Mouse (Mus musculus) erythroblast, adult 5-6 weeks (primary cell): ENCODE measurements at regions not wholly inside any gene's neighbourhood (a gene's known extent, or its start where the extent isn't known, plus 50 kb on each side); places are given as distances from the start of the nearest gene placed in this dataset.
"Not testable (repeated sequence)": the region's sequence is repeated elsewhere in the genome, so short reads cannot be mapped to it uniquely, and the experiment has no call there.

ENCODE experiments used
- ATAC-seq: replicated peaks from 2 replicates; pipeline ENCODE4 v1.8.0; 2016; ENCODE audit warnings: moderate number of reproducible peaks, mild to moderate bottlenecking, moderate TSS enrichment, inconsistent platforms; ENCODE audit not compliant: poor library complexity, low FRiP score, severe bottlenecking

GRCm38 (mm10) chr14:46604156-46604885 is 156.0 kb upstream of the Cdkn3 start:
- no peak for ATAC-seq

- peak; percentile 62; the same call in 1 of the 2 replicates for ATAC-seq
Measured at GRCm38 (mm10) chr14:46596696-46597359, 163.5 kb upstream of the Cdkn3 start.

- no peak for ATAC-seq
Measured at GRCm38 (mm10) chr14:46594151-46594550, 166.2 kb upstream of the Cdkn3 start.

- no peak for ATAC-seq
Measured at GRCm38 (mm10) chr14:46591753-46592359, 168.5 kb upstream of the Cdkn3 start.

- ATAC-seq, result no peak
Measured at GRCm38 (mm10) chr14:46591211-46591610, 169.1 kb upstream of the Cdkn3 start.

GRCm38 (mm10) chr14:46586093-46586492 is 174.2 kb upstream of the Cdkn3 start:
- ATAC-seq, result no peak

DNA sequence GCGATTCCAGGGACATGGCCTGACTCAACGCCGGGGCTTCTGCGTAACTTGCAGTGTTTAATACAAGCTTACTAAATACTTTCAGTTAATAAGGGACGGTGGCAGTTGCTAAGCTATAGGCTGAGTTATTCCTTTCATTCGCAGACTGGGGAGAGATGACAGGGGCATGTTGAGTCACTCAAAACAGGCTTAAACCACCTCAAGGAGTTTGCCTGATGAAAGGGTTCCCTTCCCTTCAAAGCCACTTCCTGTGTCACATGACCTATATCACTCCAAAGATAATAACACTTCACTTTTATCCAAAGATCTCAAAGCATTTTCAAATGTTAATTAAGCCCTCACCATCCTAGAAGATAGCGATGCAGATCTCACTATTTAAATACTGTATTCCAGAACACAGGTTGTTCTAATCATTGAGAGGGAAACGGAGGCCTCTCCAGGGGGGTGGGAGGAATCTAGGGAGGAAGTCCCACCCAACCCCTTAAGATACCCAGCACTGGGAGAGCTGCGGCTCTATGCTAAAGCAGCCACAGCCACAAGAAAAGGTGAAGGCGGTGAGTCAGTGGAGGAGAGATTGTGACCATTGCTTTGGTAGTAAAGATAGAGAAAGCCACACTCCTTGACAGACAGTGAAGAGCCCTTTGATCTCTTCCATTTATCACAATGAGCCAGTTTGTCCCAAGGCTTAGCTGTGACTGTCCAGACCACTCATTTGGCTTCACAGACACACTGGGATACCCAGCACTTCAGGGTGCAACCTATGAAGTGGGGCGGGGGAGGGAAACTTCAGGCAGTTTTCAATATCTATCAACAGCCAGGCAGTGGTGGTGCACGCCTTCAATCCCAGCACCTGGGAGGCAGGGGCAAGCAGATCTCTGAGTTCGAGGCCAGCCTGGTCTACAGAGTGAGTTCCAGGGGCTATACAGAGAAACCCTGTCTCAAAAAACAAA is 182.0 kb upstream of the Cdkn3 start:
- ATAC-seq, result no peak

DNA sequence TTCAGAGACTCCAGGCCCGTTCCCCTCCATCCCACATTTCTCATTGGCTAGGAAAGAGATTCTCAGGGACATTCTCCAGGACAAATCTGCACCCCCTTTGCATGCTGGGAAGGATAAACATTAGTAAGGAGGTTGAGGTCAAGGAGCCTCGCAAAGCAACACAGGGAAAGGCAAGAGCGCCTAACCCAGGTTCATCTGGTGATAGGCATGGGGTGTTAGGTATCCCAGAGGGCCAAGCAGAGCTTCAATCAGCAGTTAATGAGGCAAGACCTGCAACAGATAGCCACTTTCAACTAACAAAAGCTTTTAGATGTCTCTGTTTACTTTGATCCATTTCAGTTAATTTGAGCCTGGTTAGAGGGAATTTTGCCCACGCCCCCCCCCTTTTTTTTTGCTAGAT is 184.5 kb upstream of the Cdkn3 start:
- ATAC-seq, result no peak

DNA sequence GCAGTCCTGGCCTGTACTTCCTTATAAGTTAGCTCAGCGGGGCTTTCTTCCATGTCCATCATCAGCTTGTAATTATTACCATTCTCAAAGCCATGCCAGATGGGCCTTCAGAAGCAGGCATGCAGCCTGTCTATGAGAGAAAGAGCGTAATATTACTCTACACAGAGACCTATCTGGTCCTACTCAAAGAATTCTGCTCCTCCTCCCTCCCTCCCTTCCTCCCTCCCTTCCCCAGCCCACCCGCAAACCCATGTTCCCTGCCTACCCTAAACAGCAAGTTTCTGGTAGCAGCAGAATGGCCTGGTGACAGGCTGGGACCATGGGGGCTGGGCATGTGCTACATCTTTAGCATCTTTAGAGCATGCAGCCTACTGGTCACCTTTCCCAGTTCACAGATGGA is 184.9 kb upstream of the Cdkn3 start:
- no peak for ATAC-seq

DNA sequence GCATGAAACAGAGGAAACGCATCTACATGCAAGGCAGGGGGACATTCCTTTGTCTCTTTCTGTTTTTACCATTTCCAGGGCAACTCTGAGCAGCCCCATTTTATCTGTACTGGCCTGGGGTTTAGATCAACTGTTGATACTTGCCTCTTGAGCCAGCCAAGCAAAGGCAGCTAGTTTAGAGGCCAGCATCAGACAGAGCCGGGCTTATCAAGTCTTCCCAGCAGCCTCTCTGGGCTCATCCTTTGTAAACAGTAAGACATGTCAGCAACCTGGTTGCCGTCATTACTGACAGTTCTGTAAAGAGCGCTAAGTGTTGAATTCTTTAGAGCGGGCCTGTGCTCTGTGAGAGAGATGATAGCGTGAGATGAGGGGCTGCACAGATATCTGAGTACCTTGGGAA is 182.9 kb upstream of the Bmp4 start:
- ATAC-seq, result peak; percentile 64

DNA sequence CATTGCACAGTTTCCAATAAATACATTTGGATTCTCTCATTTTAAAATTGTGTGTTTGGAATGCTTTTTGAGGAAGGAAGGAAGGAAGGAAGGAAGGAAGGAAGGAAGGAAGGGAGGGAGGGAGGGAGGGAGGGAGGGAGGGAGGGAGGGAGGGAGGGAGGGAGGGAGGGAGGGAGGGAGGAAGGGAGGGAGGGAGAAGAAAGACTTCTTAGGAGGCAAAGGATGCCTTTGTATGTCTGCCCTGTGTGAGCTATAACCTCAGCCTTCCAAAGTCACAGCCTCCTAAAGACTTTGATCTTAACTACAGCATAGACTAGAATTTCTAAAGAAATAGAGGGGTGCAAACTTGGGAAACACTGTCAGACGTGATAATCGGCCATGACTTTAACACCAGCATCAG is 182.5 kb upstream of the Bmp4 start:
- ATAC-seq, result not testable (repeated sequence)

GRCm38 (mm10) chr14:46571841-46572240 is 181.4 kb upstream of the Bmp4 start:
- no peak for ATAC-seq

DNA sequence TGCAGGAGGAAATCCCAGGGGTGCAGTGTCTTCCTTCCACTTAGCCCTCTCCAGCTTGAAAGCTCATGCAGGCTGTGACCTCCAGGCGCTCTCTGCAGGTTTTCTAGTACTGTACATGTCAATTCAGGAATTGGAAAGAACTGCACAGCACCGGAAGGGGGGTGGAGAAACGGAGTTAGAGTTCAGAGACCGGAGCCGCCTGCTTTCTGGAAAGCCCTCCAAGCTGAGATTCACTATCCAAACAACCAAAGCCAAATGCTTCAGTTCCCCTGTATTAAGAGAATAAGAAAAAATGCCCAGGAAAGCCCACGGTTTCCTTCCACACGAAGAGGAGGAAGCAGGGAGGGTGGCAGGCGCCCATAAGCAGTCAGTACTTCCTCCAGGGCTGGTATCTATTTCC is 178.8 kb upstream of the Bmp4 start:
- ATAC-seq, result no peak

GRCm38 (mm10) chr14:46567411-46567780 is 176.9 kb upstream of the Bmp4 start:
- no peak for ATAC-seq

GRCm38 (mm10) chr14:46566681-46567410 is 176.4 kb upstream of the Bmp4 start:
- ATAC-seq, result no peak

GRCm38 (mm10) chr14:46564998-46565397 is 174.5 kb upstream of the Bmp4 start:
- ATAC-seq, result peak; percentile 84

DNA sequence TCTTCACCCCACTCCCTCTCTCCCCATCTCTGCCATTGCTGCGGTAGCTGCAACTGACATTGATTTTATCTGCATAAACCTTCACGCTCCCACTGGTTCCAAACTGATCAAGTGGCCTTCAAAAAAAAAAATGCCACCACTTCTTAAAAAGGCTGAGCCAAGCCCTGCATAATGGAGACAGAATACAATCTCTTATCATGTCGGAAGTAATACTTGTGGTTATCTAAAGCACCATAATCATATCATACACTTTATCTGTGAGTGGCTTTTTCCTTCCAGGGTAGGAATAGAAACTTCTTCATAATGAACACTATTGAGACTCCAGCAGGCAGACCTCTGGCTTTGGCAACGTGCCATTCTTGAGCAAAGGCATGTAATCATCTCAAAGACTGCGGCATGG is 171.5 kb upstream of the Bmp4 start:
- ATAC-seq, result no peak

DNA sequence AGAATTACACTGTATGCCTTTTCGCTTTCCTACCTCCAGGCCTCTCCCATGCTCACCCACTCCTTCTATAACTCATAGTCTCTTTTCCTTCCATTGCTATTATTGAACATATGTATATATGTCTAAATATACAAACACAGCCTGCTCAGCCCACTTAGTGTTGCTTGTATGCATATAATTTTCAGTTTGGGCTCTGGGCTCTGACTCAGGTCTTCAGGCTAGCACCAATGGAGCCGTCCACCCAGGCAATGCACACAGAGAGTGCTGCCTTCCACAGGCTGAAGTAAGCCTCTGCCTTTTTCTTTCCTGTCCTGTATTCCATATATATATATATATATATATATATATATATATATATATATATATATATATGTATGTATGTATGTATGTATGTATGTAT is 162.8 kb upstream of the Bmp4 start:
- no peak for ATAC-seq

GRCm38 (mm10) chr14:46546146-46546545 is 155.7 kb upstream of the Bmp4 start:
- ATAC-seq, result no peak
